Mouse (Mus musculus) midbrain, embryonic 15.5 days (tissue): Measurements from ENCODE around the gene Caskin2. TPM values are rescaled to one million over a fixed set of nuclear protein-coding genes. Genes with fewer than 3 reads are reported as not detected.

Experiments
- microRNA-seq: library from miRNA; unstranded; fragments of <30 nt; microRNA quantifications from one replicate; pipeline ENCODE4, GENCODE M21; 2016
- polyA plus RNA-seq: library from polyadenylated mRNA; unstranded; fragments of >200 nt; fragmentation: Nextera tagmentation; extraction: Ambion mirVana; gene quantifications from 2 replicates; pipeline ENCODE4 v1.2.1, GENCODE M21; 2015

Caskin2 gene
- polyA plus RNA-seq, 1 experiment from 2014 or later: 9.4 TPM

Small RNA genes lying within 50 kb of the gene (microRNA-seq; reads per million reads assigned to microRNA genes)
- 1.1 reads per million for gene Mir5621

Other genes with a start within 250 kb of the Caskin2 start
- gene Nup85, start 249.2 kb downstream of the Caskin2 start, polyA plus RNA-seq: 106 and 118 TPM in 2 replicates
- 70.0 and 74.3 TPM in 2 replicates for gene Mrps7, start 209.7 kb downstream of the Caskin2 start, polyA plus RNA-seq
- gene Gga3, start 209.6 kb downstream of the Caskin2 start, polyA plus RNA-seq: 37.5 and 38.1 TPM in 2 replicates
- 11.2 and 12.9 TPM in 2 replicates for gene Mif4gd, start 200.7 kb downstream of the Caskin2 start, polyA plus RNA-seq
- 43.5 and 44.5 TPM in 2 replicates for gene Slc25a19, start 185.3 kb downstream of the Caskin2 start, polyA plus RNA-seq
- gene Grb2, start 105.0 kb downstream of the Caskin2 start, polyA plus RNA-seq: 173 and 176 TPM in 2 replicates
- gene Tmem94, start 48.2 kb downstream of the Caskin2 start, polyA plus RNA-seq: 28.4 and 31.0 TPM in 2 replicates
- gene Tsen54, start 1.1 kb upstream of the Caskin2 start, polyA plus RNA-seq: 24.8 and 27.9 TPM in 2 replicates
- gene Llgl2, start 10.4 kb upstream of the Caskin2 start, polyA plus RNA-seq: 0.84 and 1.0 TPM in 2 replicates
- gene Myo15b, start 44.8 kb upstream of the Caskin2 start, polyA plus RNA-seq: 0.03 and 0.10 TPM in 2 replicates
- 1.2 and 1.4 TPM in 2 replicates for gene Smim5, start 86.3 kb upstream of the Caskin2 start, polyA plus RNA-seq
- 1.0 and 1.1 TPM in 2 replicates for gene Smim6, start 98.4 kb upstream of the Caskin2 start, polyA plus RNA-seq
- gene Sap30bp, start 119.6 kb upstream of the Caskin2 start, polyA plus RNA-seq: 52.1 and 53.1 TPM in 2 replicates
- gene Recql5, start 119.8 kb upstream of the Caskin2 start, polyA plus RNA-seq: 22.4 and 25.7 TPM in 2 replicates
- gene Itgb4, start 161.1 kb upstream of the Caskin2 start, polyA plus RNA-seq: 0.79 and 0.94 TPM in 2 replicates
- 53.2 and 58.5 TPM in 2 replicates for gene Galk1, start 199.1 kb upstream of the Caskin2 start, polyA plus RNA-seq
- 2,073 and 2,119 TPM in 2 replicates for gene H3f3b, start 214.3 kb upstream of the Caskin2 start, polyA plus RNA-seq
- gene Unk, start 216.7 kb upstream of the Caskin2 start, polyA plus RNA-seq: 39.7 and 40.7 TPM in 2 replicates